Mouse (Mus musculus): ENCODE measurements around the gene Usp28.
A peak's percentile ranks its signal among the peaks of the same experiment; 100 is the strongest.

Usp28 gene

GRCm38 (mm10) chr9:48984845-48985707 is at the start of gene Usp28:
Usp28 (plus strand) TSS chr9:48985375.
- DNase-seq: peak; percentile 100

GRCm38 (mm10) chr9:48942349-48942748 is 42.8 kb upstream of the Usp28 start:
- DNase-seq: no peak

DNA sequence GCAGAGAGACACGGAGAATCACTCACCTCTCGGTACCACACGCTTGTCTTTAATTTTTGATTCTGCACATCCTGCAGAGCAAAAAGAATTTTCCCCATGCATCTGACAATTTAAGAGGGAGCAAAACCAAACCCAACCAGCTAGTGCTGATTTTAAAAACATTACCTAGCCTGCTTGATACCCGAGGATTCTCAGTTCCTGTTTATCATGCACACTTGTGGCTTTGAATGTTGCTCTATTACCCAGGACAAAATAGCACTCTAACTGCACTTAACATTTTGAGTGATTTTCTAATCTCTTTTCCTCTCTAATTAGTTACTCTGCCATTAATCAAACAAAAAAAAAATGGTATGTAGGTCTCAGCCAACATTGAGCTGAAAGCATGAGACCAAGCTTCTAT is 37.6 kb upstream of the Usp28 start:
- DNase-seq: no peak

DNA sequence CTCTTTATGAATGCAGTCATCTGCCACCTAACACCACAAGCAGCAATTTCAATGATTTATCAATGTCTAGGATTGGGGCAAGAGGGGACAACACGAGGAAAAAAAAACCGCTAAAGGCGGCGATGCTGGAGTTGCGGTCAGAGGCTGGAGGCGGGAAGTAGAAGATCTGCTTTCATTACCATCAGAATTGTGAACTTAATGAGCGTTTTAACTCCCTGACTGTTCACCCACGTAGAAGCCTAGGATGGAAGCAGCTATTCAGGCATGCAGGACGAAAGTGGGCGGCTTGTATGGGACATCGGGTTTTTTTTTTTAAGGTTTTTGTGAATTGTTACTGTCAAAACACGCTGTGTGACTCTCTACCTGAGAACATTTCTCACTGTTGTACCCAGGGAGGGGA is 23.9 kb upstream of the Usp28 start:
- no peak for DNase-seq

DNA sequence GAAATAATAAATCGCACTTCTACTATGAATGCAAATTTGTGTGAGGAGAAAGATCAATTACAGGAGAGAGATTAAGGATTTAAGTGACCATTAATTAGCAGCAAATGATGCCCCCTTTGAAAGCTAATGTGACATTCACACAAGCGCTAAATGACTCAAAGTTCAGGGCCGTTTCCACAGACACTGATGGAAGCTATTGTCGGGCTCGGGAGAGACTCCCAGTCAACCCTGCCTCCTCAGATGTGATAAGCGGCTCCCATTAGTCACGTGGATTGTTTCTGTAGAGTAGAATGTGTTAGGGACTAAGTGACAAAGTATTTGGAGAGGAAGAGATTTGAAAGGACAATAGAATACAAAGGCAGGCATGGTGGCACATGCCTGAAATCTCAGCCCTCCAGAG is 23.0 kb upstream of the Usp28 start:
- no peak for DNase-seq

DNA sequence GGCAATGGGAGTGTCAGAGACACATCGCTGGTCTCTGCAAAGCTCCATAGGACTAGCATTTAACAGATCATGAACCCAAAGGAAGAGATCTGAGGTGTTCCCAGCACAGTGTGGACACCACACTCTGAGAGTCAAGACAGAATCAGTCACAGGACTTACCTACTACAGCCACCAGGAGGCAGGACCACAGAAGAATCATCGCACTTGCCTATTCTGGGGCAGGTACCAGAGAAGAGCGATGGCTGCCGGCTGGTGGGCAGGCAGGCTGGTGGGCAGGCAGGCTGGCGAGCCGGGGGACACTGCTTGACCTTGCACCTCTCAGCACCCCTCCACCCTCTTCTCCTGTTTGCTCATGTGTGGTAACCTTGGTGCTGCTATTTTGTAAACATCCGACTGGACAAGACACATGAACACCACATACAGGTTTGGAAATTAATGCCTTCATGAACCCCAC is 20.6 kb upstream of the Usp28 start, which contains the start of gene Htr3b:
Htr3b (minus strand) TSS at position 404 of the 454 bp plus-strand sequence.
- no peak for DNase-seq

DNA sequence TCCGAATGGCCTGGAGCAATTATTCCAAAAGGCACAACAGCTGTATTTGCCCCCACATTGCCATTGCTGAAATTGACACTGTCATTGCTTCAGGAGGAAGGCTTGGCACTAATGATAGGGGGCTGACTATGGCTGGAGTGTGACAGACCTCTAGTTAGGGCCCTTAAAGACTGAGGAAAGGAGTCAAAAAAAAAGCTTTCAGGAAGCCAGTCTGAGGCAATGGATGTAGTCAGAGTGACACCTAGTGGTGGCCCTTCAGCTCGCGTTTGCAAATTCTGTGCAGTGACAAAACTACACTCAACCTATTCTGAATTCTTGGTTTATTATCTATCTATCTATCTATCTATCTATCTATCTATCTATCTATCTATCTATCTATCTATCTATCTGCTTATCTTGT is 12.7 kb upstream of the Usp28 start:
- DNase-seq: peak; percentile 23

- DNase-seq: no peak
Observed at GRCm38 (mm10) chr9:48976661-48977355, 8.4 kb upstream of the Usp28 start.

- DNase-seq: no peak
Observed at GRCm38 (mm10) chr9:48980371-48980770, 4.8 kb upstream of the Usp28 start.

DNA sequence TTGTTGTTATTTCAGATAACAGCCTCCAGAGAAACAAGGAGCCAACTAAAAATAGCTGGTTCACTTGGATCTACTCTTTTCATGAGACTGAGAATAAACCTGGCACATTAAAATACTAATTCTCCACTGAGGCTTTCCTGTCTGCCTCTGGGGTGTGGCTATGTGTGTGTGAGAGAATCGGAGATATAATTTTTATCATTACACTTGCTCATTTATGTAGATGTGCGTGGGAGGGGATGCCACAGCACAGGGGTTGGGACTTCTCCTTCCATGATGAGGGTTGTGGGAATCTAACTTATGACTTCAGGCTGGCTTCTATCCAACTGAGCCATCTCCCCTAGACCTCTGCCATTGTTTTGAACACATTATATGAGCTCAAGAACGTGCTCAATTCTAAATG is 4.4 kb upstream of the Usp28 start:
- DNase-seq: no peak

GRCm38 (mm10) chr9:48981827-48982226 is 3.3 kb upstream of the Usp28 start:
- no peak for DNase-seq

DNA sequence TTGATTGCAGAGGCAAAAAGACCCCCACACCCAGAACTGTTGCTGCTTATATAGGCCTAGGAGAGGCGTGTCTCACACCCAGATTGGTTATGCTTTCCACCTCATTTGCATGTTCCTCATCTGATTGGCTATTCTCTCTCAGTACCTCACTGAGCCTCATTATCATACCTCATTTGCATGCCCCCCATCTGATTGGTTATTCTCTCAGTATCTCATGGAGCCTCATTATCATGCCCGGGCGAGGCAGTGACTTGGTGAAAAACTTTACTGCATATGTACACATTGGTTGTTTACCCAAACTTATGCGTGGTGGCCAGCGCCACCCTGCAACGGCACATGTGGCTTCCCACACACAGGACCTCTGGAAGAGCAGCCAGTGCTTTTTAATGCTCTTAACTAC is 1.4 kb upstream of the Usp28 start:
- DNase-seq: peak; percentile 18

- no peak for DNase-seq
Observed at GRCm38 (mm10) chr9:48984320-48984844, 793 bp upstream of the Usp28 start.

DNA sequence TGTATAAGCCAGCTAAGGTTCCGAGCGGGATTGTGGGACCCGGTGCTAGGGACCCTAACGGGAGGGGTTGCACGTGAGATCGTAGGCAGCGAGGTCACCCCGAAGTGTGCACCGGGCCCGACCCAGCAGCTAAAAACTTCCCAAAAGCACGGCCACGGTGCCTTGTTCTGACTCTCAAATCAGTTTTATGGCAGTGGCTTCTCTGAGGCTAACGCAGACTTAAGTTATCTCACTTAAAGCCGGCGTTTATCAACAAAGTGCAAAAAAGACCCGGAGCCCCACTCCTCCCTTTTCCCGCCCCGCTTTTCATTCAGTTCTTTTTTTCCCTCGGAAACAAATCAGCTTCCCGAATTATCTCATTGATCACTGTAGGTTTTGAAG is 523 bp downstream of the Usp28 start:
- DNase-seq: no peak

DNA sequence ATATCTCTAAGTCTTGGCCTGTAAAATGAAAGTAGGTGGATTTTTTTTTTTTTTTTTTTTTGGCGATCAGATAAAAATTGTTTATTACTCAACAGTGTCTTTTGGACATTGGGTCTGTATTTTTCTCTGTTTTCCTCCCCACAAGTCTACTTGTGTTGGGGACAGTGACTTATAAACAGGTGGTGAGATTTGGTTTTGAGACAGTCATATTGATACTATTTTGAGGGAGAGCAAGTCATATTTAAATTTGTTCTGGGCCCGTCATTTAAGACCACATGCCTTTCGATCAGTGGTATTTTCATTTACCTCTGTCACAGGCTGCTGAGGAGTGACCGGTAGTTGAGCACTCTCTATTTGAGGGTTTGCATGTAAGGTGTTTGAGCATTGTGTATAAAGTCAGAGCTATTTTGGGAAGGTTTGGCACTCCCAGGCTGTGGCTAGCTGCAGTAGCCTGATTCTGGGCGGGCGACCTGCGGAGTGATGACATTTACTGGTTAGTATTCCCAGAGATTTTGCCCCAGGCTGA is 1.5 kb downstream of the Usp28 start:
- DNase-seq: no peak

DNA sequence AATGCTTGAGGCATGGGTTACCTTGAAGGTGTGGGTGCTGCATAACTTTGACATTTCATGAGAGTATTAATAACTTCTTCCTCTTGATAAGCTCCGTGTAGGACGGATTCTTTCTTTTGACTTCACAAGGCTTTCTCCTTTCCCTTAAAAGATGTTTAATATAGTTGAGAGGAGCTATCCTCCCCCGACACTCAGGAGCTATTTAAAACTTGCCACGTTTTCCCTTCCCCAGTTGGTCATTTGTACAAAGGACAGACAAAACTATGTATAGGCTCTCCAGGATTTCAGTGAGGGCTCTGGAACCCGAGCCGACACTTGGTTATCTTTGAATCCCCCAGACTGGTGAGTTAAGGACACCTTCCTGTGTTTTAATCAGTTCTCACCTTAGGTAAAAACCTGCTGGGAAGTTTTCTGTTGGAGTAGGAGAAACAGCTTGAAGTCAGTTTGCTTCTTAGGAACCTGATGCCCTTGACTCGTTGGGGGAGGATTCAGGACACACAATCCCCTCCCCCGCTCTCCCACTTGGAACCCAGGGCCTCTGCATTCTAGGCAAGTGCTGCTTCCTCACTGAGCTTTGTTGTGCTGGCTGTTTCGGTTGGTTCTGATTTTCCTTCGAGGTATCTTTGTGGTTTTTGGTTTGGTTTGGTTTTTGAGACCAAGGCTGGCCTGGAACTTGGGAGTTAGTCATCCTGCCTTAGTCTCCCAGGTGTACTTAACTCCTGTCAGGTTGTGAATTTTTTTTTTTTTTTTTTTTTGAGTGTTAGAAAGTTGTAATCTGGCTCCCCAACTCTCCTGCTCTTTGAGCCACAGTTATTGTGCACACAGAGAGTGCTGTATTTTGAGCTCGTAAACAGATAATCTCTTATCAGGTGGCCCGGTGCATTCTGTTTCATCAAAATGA is 2.3 kb downstream of the Usp28 start:
- no peak for DNase-seq

DNA sequence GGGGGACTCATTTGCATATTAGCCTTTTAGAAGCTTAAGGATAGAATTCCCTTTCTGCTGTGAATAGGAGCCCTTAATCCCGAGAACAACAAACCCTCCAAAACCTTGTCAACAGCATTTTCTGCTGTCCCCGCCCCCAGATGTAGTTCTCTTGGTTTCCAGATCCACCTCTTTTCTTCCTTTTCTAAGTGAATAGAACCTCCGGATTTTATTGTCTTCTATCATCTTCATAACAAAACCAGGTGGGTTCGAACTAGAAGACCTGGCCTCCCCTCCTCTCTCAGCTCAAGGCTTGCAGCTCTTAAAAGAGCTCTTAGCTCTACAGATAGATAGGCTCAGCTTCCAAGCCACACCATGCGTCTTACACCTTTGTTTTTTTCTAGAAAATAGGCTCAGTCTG is 6.5 kb downstream of the Usp28 start:
- DNase-seq: no peak

- no peak for DNase-seq
Observed at GRCm38 (mm10) chr9:48994779-48995178, 9.6 kb downstream of the Usp28 start.

- no peak for DNase-seq
Observed at GRCm38 (mm10) chr9:48995735-48996134, 10.6 kb downstream of the Usp28 start.

DNA sequence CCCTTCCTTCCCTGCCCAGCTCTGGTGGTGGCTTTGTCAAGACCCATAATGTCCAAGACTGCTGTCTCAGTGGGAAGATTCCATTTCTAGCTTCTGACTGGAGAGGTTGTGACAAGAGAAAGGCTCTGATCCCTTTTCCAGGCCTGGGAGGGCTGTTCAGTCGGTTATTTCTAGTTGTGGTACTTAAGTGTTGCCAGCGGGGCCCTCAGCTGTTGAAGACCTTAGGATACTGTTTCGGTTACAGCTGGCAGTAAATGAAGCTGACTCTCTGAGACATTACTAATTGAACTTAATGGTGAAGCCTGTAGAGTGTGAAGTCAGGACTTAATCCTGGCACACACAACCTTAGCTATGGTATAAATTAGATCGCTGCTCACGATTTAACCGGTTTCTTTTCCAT is 14.1 kb downstream of the Usp28 start:
- DNase-seq: no peak

DNA sequence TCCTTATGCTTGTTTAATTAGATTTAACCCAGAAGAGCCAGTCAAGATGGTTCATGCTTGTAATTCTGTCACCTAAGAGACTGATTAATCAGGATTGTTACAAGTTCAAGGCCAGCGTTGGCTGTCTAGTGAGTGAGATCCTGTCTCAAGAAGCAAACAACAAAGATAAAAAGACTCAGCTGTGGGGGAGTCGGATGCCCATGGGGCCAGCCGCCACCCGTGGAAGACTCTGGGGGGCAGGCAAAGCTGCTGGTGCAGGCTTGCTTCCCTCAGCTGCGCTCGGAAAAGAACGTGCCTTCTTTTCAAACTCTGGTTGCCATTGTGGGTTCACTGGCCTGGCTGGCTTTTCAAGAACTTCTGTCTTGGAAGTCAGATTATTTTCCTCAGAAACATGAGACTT is 30.6 kb downstream of the Usp28 start:
- DNase-seq: no peak

DNA sequence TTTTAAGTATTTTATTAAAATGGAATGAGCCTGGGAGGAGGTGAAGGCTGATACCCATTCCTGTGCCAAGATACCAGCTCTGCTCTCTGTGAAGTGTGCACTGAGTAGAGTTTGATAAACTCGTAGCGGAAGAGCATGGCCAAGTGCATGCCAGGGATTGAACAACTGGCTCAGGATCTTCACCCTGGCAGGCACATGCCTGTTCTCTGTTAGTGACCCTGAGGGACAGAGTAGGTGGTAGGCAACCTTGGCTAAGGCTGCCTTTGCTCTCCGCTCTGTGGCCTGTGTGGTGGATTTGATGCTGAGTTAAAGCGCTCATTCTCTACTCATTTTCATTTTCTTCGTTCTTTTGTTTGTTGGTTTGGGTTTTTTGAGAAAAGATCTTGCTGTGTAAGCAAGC is 36.1 kb downstream of the Usp28 start:
- DNase-seq: no peak

- no peak for DNase-seq
Observed at GRCm38 (mm10) chr9:49023956-49024355, 38.8 kb downstream of the Usp28 start.

Measured in liver (tissue).